In genomic region chr13:81103794-81104193, GRCm38 (mm10) we compare ENCODE assay signal across 8 mouse cellular contexts.
A peak's percentile ranks its signal among the peaks of the same experiment; 100 is the strongest.
DNase-seq lines count a peak whose midpoint lies in the region; ATAC-seq and TF ChIP-seq lines count a peak whose summit lies in the region.

No protein-coding gene starts in this region.

- no peaks in the 10 kb centered on the region for H3K27me3 ChIP-seq in midbrain, postnatal 0 days (ENCODE audit: insufficient read depth, low read length)
- no peaks in the 10 kb centered on the region for H3K27me3 ChIP-seq in midbrain, embryonic 15.5 days (replicated peaks)
- no peaks in the 10 kb centered on the region for H3K27me3 ChIP-seq in intestine, embryonic 15.5 days (replicated peaks)
- H3K27me3 ChIP-seq in forebrain, embryonic 13.5 days: no peaks in the 10 kb centered on the region
- H3K27me3 ChIP-seq in midbrain, embryonic 16.5 days (ENCODE audit: control insufficient read depth, insufficient read depth, low read depth, low read length): no peaks in the 10 kb centered on the region

- no peak overlapping the region for H3K4me3 ChIP-seq in midbrain, postnatal 0 days (ENCODE audit: low read depth, low read length)
- no peak overlapping the region for H3K4me3 ChIP-seq in midbrain, embryonic 15.5 days
- H3K4me3 ChIP-seq in gastrocnemius, adult 2 months: no peak overlapping the region
- no peak overlapping the region for H3K4me3 ChIP-seq in intestine, embryonic 15.5 days (replicated peaks)
- no peak overlapping the region for H3K4me3 ChIP-seq in forebrain, embryonic 13.5 days
- no peak overlapping the region for H3K4me3 ChIP-seq in midbrain, embryonic 16.5 days (ENCODE audit: low read depth, low read length)

- intact Hi-C loops in gastrocnemius, adult 2 months (cut with DNase I): loop anchor here (5.0 kb wide), 1 partner anchor 76 kb away; no protein-coding TSS in a partner anchor

- H3K4me2 ChIP-seq in midbrain, postnatal 0 days (ENCODE audit: low read depth, low read length, poor library complexity, severe bottlenecking): no peak overlapping the region
- no peak overlapping the region for H3K4me2 ChIP-seq in midbrain, embryonic 15.5 days
- H3K4me2 ChIP-seq in intestine, embryonic 15.5 days (replicated peaks): no peak overlapping the region
- no peak overlapping the region for H3K4me2 ChIP-seq in forebrain, embryonic 13.5 days
- H3K4me2 ChIP-seq in midbrain, embryonic 16.5 days (ENCODE audit: low read length): no peak overlapping the region

- H3K9ac ChIP-seq in midbrain, postnatal 0 days (replicated peaks; ENCODE audit: low read length, poor library complexity, severe bottlenecking): no peak overlapping the region
- no peak overlapping the region for H3K9ac ChIP-seq in midbrain, embryonic 15.5 days
- H3K9ac ChIP-seq in intestine, embryonic 15.5 days: no peak overlapping the region
- no peak overlapping the region for H3K9ac ChIP-seq in forebrain, embryonic 13.5 days
- no peak overlapping the region for H3K9ac ChIP-seq in midbrain, embryonic 16.5 days (ENCODE audit: low read depth, low read length)

- DNase-seq in midbrain, postnatal 0 days (ENCODE audit: low spot score): peak; percentile 40
- peak; percentile 57 for DNase-seq in gastrocnemius, adult 2 months
- peak; percentile 91 for DNase-seq in lung, postnatal 14 days
- DNase-seq in layer of hippocampus, postnatal 14 days (ENCODE audit: low spot score in 2 of 2): no peak

- WGBS in midbrain, postnatal 0 days: 57% methylated on average over 4 of the region's 4 CpGs
- WGBS in midbrain, embryonic 15.5 days: 68% methylated on average over 4 of the region's 4 CpGs
- 40% methylated on average over 4 of the region's 4 CpGs for whole genome bisulfite sequencing in intestine, embryonic 15.5 days
- 71% methylated on average over 4 of the region's 4 CpGs for WGBS in forebrain, embryonic 13.5 days
- WGBS in midbrain, embryonic 16.5 days: 67% methylated on average over 4 of the region's 4 CpGs

- no peaks in the 10 kb centered on the region for H3K9me3 ChIP-seq in midbrain, postnatal 0 days (ENCODE audit: low read length)
- no peaks in the 10 kb centered on the region for H3K9me3 ChIP-seq in midbrain, embryonic 15.5 days
- no peaks in the 10 kb centered on the region for H3K9me3 ChIP-seq in intestine, embryonic 15.5 days
- no peaks in the 10 kb centered on the region for H3K9me3 ChIP-seq in forebrain, embryonic 13.5 days (replicated peaks)
- H3K9me3 ChIP-seq in midbrain, embryonic 16.5 days (replicated peaks; ENCODE audit: control insufficient read depth, low read length, poor library complexity, severe bottlenecking): no peaks in the 10 kb centered on the region

- no peak overlapping the region for H3K27ac ChIP-seq in midbrain, postnatal 0 days (ENCODE audit: low read depth, low read length)
- H3K27ac ChIP-seq in midbrain, embryonic 15.5 days: no peak overlapping the region
- H3K27ac ChIP-seq in gastrocnemius, adult 2 months: no peak overlapping the region
- H3K27ac ChIP-seq in intestine, embryonic 15.5 days: peak overlapping the region; percentile 36; the same call in 1 of the 2 replicates
- no peak overlapping the region for H3K27ac ChIP-seq in forebrain, embryonic 13.5 days
- H3K27ac ChIP-seq in midbrain, embryonic 16.5 days (ENCODE audit: low read length): no peak overlapping the region

- ATAC-seq in midbrain, postnatal 0 days (ENCODE audit: low FRiP score): no peak
- no peak for ATAC-seq in midbrain, embryonic 15.5 days (replicated peaks)
- peak; percentile 79 for ATAC-seq in intestine, embryonic 15.5 days
- no peak; the same call in 1 of the 2 replicates for ATAC-seq in forebrain, embryonic 13.5 days
- no peak; the same call in 1 of the 2 replicates for ATAC-seq in midbrain, embryonic 16.5 days

- H3K4me1 ChIP-seq in midbrain, postnatal 0 days (ENCODE audit: insufficient read depth, low read length): no peaks in the 10 kb centered on the region
- H3K4me1 ChIP-seq in midbrain, embryonic 15.5 days: no peaks in the 10 kb centered on the region
- H3K4me1 ChIP-seq in intestine, embryonic 15.5 days (replicated peaks): peaks cover 5% of the 10 kb centered on the region; the same call in 1 of the 2 replicates
- no peaks in the 10 kb centered on the region for H3K4me1 ChIP-seq in forebrain, embryonic 13.5 days
- H3K4me1 ChIP-seq in midbrain, embryonic 16.5 days (ENCODE audit: control insufficient read depth, insufficient read depth, low read length): no peaks in the 10 kb centered on the region

- TF ChIP-seq CTCF in midbrain, postnatal 0 days (IDR thresholded peaks at IDR 0.05): no peak
- TF ChIP-seq CTCF in gastrocnemius, adult 2 months (IDR thresholded peaks at IDR 0.05): no peak

- no peaks in the 10 kb centered on the region for H3K36me3 ChIP-seq in midbrain, postnatal 0 days (ENCODE audit: insufficient read depth, low read length)
- no peaks in the 10 kb centered on the region for H3K36me3 ChIP-seq in midbrain, embryonic 15.5 days (replicated peaks)
- no peaks in the 10 kb centered on the region for H3K36me3 ChIP-seq in intestine, embryonic 15.5 days
- H3K36me3 ChIP-seq in forebrain, embryonic 13.5 days (ENCODE audit: poor library complexity, severe bottlenecking): peaks cover 9% of the 10 kb centered on the region; the same call in 1 of the 2 replicates
- no peaks in the 10 kb centered on the region for H3K36me3 ChIP-seq in midbrain, embryonic 16.5 days (ENCODE audit: control insufficient read depth, insufficient read depth, low read length)

Comparison
In these comparisons a context has a peak if more than half of its experiments do, and no peak if none do; other contexts are left out.
1. DNase-seq: peak in midbrain, postnatal 0 days (single experiment), gastrocnemius, adult 2 months (single experiment) and lung, postnatal 14 days (single experiment); none in layer of hippocampus, postnatal 14 days (0 of 2).